Mouse (Mus musculus) lung, postnatal 0 days (tissue): ENCODE results near the gene Olfr1387. TPM values are rescaled to one million over a fixed set of nuclear protein-coding genes. Genes with fewer than 3 reads are reported as not detected.
"Not testable (repeated sequence)": the region's sequence is repeated elsewhere in the genome, so short reads cannot be mapped to it uniquely, and the experiment has no call there.

Experiments
- ATAC-seq: fragments of 200-750 bp; cut with Nextera tagmentation; 2 replicates; pipeline ENCODE4 v1.8.0; 2017; ENCODE audit warnings: moderate library complexity
- DNase-seq: peaks from one replicate; pipeline ENCODE4 v3.0.0-alpha.2; 2016; ENCODE audit warnings: low spot score
- H3K27ac ChIP-seq: fragments of 300-500 bp; sonication (generic); 2 replicates; pipeline ENCODE4 v1.5.1; 2014; ENCODE audit warnings: antibody characterized with exemption, mild to moderate bottlenecking, low read length, mixed read lengths
- H3K27me3 ChIP-seq: fragments of 300-500 bp; sonication (generic); replicated peaks from 2 replicates; pipeline ENCODE4 v1.6.1; 2014; ENCODE audit warnings: low read length, mixed read lengths; ENCODE audit not compliant: insufficient read depth
- H3K36me3 ChIP-seq: fragments of 300-500 bp; sonication (generic); 2 replicates; pipeline ENCODE4 v1.6.1; 2014; ENCODE audit warnings: low read length, mixed read lengths; ENCODE audit not compliant: insufficient read depth
- H3K4me1 ChIP-seq: fragments of 300-500 bp; sonication (generic); 2 replicates; pipeline ENCODE4 v1.6.1; 2014; ENCODE audit warnings: antibody characterized with exemption, low read depth, low read length, mixed read lengths; ENCODE audit not compliant: insufficient read depth
- H3K4me2 ChIP-seq: fragments of 300-500 bp; sonication (generic); replicated peaks from 2 replicates; pipeline ENCODE4 v1.6.1; 2014; ENCODE audit warnings: low read depth, mild to moderate bottlenecking, low read length, moderate library complexity, mixed read lengths
- H3K4me3 ChIP-seq: fragments of 300-500 bp; sonication (generic); 2 replicates; pipeline ENCODE4 v1.5.1; 2014; ENCODE audit warnings: low read depth, low read length
- H3K9ac ChIP-seq: fragments of 300-500 bp; sonication (generic); replicated peaks from 2 replicates; pipeline ENCODE4 v1.6.1; 2014; ENCODE audit warnings: low read depth, mild to moderate bottlenecking
- H3K9me3 ChIP-seq: fragments of 300-500 bp; sonication (generic); 2 replicates; pipeline ENCODE4 v1.6.1; 2016; ENCODE audit warnings: low read length, mixed read lengths
- CTCF ChIP-seq: IDR thresholded peaks from 2 replicates; pipeline ENCODE4 v1.5.1; 2016; ENCODE audit warnings: antibody characterized with exemption, mild to moderate bottlenecking
- EP300 ChIP-seq: IDR thresholded peaks from 2 replicates; pipeline ENCODE4 v1.6.1; 2016; ENCODE audit warnings: antibody characterized with exemption, mild to moderate bottlenecking, control low read depth
- WGBS: fragments of 180-500 bp; shearing (Covaris S2); extraction: QIAGEN DNeasy Blood & Tissue Kit; methylation state at CpG from one replicate; pipeline ENCODE4 v1.1.7; 2014; 5-methylcytosine and 5-hydroxymethylcytosine counted together
- polyA plus RNA-seq: library from polyadenylated mRNA; unstranded; fragments of >200 nt; fragmentation: Nextera tagmentation; extraction: Ambion mirVana; gene quantifications from 2 replicates; pipeline ENCODE4 v1.2.1, GENCODE M21; 2015

The Olfr1387 gene
- polyA plus RNA-seq, result not detected in 2 replicates

GRCm38 (mm10) chr11:49455043-49455442 lies at the start of gene Olfr1387:
Olfr1387 (plus strand) TSS chr11:49455343.
- 50% methylated on average over 1 of the region's 1 CpGs for WGBS
- Histone ChIP-seq H3K9ac (no peak within 1 kb of the TSS), H3K9me3 (no peaks in the 10 kb centered on the region), H3K4me1 (no peaks in the 10 kb centered on the region), H3K27me3 (no peaks in the 10 kb centered on the region), H3K4me3 (no peak within 1 kb of the TSS), H3K4me2 (no peak within 1 kb of the TSS), H3K36me3 (no peaks in the 10 kb centered on the region), H3K27ac (no peak within 1 kb of the TSS)
- ATAC-seq (no peak), DNase-seq (no peak)
- TF ChIP-seq EP300, result no peak

- Histone ChIP-seq H3K4me1 (no peaks in the 10 kb centered on the region), H3K4me2 (no peak overlapping the region), H3K9me3 (no peaks in the 10 kb centered on the region), H3K27me3 (no peaks in the 10 kb centered on the region), H3K27ac (no peak overlapping the region), H3K9ac (no peak overlapping the region), H3K4me3 (no peak overlapping the region), H3K36me3 (no peaks in the 10 kb centered on the region)
- DNase-seq (no peak), ATAC-seq (no peak)
- 66% methylated on average over 3 of the region's 3 CpGs for WGBS
- TF ChIP-seq CTCF (no peak), EP300 (no peak)
These were observed 48.4 kb upstream of the Olfr1387 start for GRCm38 (mm10) chr11:49406784-49407183.

GRCm38 (mm10) chr11:49410540-49410939 lies 44.6 kb upstream of the Olfr1387 start:
- 22% methylated on average over 1 of the region's 1 CpGs for WGBS
- Histone ChIP-seq H3K27me3 (no peaks in the 10 kb centered on the region), H3K36me3 (no peaks in the 10 kb centered on the region), H3K4me3 (no peak overlapping the region), H3K4me1 (no peaks in the 10 kb centered on the region), H3K9ac (no peak overlapping the region), H3K27ac (no peak overlapping the region), H3K9me3 (no peaks in the 10 kb centered on the region), H3K4me2 (no peak overlapping the region)
- no peak for ATAC-seq
- DNase-seq, result peak; percentile 39
- TF ChIP-seq CTCF, result peak; percentile 48
- no peak for TF ChIP-seq EP300

- Histone ChIP-seq H3K4me1 (no peaks in the 10 kb centered on the region), H3K4me3 (no peak within 1 kb of the TSS), H3K4me2 (no peak within 1 kb of the TSS), H3K36me3 (no peaks in the 10 kb centered on the region), H3K27me3 (no peaks in the 10 kb centered on the region), H3K9ac (no peak within 1 kb of the TSS), H3K9me3 (no peaks in the 10 kb centered on the region), H3K27ac (no peak within 1 kb of the TSS)
- WGBS, result 95% methylated on average over 2 of the region's 2 CpGs
- no peak for DNase-seq
- TF ChIP-seq CTCF, result no peak
- TF ChIP-seq EP300, result no peak
- ATAC-seq, result no peak
These were observed 32.4 kb upstream of the Olfr1387 start, which contains the start of gene Olfr1389 for GRCm38 (mm10) chr11:49422767-49423166. Olfr1389 (plus strand) TSS chr11:49423067.

GRCm38 (mm10) chr11:49425257-49425927 lies 29.8 kb upstream of the Olfr1387 start:
- H3K4me3 ChIP-seq, result no peak overlapping the region
- ATAC-seq, result no peak
- no peak overlapping the region for H3K27ac ChIP-seq
- no peak overlapping the region for H3K9ac ChIP-seq
- no peak overlapping the region for H3K4me2 ChIP-seq
- DNase-seq, result no peak
- H3K27me3 ChIP-seq, result no peaks in the 10 kb centered on the region
- WGBS, result 74% methylated on average over 1 of the region's 1 CpGs
- H3K4me1 ChIP-seq, result no peaks in the 10 kb centered on the region
- no peaks in the 10 kb centered on the region for H3K36me3 ChIP-seq
- TF ChIP-seq EP300, result no peak
- TF ChIP-seq CTCF, result no peak
- no peaks in the 10 kb centered on the region for H3K9me3 ChIP-seq

- ATAC-seq, result no peak
- Histone ChIP-seq H3K36me3 (no peaks in the 10 kb centered on the region), H3K4me1 (no peaks in the 10 kb centered on the region), H3K4me2 (no peak overlapping the region), H3K9ac (no peak overlapping the region), H3K9me3 (no peaks in the 10 kb centered on the region), H3K27me3 (no peaks in the 10 kb centered on the region), H3K27ac (no peak overlapping the region), H3K4me3 (no peak overlapping the region)
- 76% methylated on average over 2 of the region's 2 CpGs for WGBS
- no peak for DNase-seq
- TF ChIP-seq CTCF (no peak), EP300 (no peak)
These were observed 25.5 kb upstream of the Olfr1387 start for GRCm38 (mm10) chr11:49429641-49430040.

- no peak for DNase-seq
- Histone ChIP-seq H3K36me3 (no peaks in the 10 kb centered on the region), H3K27me3 (no peaks in the 10 kb centered on the region), H3K4me2 (no peak within 1 kb of the TSS), H3K4me1 (no peaks in the 10 kb centered on the region), H3K4me3 (no peak within 1 kb of the TSS), H3K9ac (no peak within 1 kb of the TSS), H3K27ac (no peak within 1 kb of the TSS), H3K9me3 (no peaks in the 10 kb centered on the region)
- 38% methylated on average over 3 of the region's 3 CpGs for WGBS
- ATAC-seq, result no peak
- TF ChIP-seq EP300 (no peak), CTCF (no peak)
These were observed 18.7 kb upstream of the Olfr1387 start, which contains the start of gene Olfr1388 for GRCm38 (mm10) chr11:49436411-49436810. Olfr1388 (plus strand) TSS chr11:49436624.

GRCm38 (mm10) chr11:49464746-49465145 lies 9.6 kb downstream of the Olfr1387 start, which contains the start of gene Olfr1386:
Olfr1386 (plus strand) TSS chr11:49465046.
- H3K4me3 ChIP-seq, result not testable (repeated sequence)
- 84% methylated on average over 2 of the region's 3 CpGs for WGBS

More at GRCm38 (mm10) chr11:49464746-49465145, 9.6 kb downstream of the Olfr1387 start, which contains the start of gene Olfr1386:
- not testable (repeated sequence) for H3K9me3 ChIP-seq, H3K4me1 ChIP-seq, DNase-seq, H3K9ac ChIP-seq, H3K4me2 ChIP-seq, H3K36me3 ChIP-seq, ATAC-seq, H3K27ac ChIP-seq, H3K27me3 ChIP-seq
